Mouse (Mus musculus): ENCODE measurements around the gene Nkain2. TPM values are rescaled to one million over a fixed set of nuclear protein-coding genes. Genes with fewer than 3 reads are reported as not detected.

Nkain2 gene
- polyA plus RNA-seq, 1 experiment from 2014 or later: 0.35 TPM

- Histone ChIP-seq H3K9ac (ENCODE audit: low read length) (no peak overlapping the region), H3K4me1 (ENCODE audit: control insufficient read depth in 2 of 2, insufficient read depth in 2 of 2, low read length in 2 of 2) (no peaks in the 10 kb centered on the region), H3K4me2 (ENCODE audit: low read length) (no peak overlapping the region), H3K27me3 (ENCODE audit: control insufficient read depth, insufficient read depth, low read length) (no peaks in the 10 kb centered on the region), H3K36me3 (ENCODE audit: control insufficient read depth, insufficient read depth, low read length) (no peaks in the 10 kb centered on the region), H3K27ac (replicated peaks in 1 of 2; ENCODE audit: control insufficient read depth in 1 of 2, insufficient read depth in 1 of 2, low read depth in 2 of 2, low read length in 2 of 2) (no peak overlapping the region), H3K9me3 (ENCODE audit: control insufficient read depth, low read length) (no peaks in the 10 kb centered on the region), H3K4me3 (ENCODE audit: control insufficient read depth in 1 of 2, insufficient read depth in 1 of 2, low read depth in 1 of 2, low read length in 2 of 2) (no peak overlapping the region)
- 79% methylated on average over 2 of the region's 2 CpGs for WGBS
- no peak for ATAC-seq (ENCODE audit: insufficient number of reproducible peaks, insufficient read depth, low FRiP score, low read depth)
These were observed 478.9 kb downstream of the Nkain2 start for GRCm38 (mm10) chr10:32411331-32411730.

DNA sequence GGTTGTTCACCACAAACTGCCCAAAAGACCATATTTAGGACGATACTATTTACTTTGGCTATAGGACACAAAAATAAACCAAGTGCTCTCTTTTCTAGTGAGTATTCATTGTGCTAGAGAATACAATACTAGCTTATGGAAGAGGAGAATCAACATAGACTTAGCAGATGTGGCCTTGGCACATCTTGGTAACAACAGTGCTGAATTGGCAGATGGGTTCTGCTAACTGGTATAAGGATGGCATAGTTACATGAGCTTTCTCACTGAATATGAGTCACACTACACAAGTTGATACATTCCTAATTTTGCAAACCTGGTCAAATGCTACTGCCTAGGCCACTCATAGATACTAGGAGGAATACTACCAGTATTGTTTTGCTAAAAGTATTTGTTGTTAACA is 489.3 kb downstream of the Nkain2 start:
- WGBS: 58% methylated on average over 1 of the region's 1 CpGs

GRCm38 (mm10) chr10:32393859-32394521 is 496.3 kb downstream of the Nkain2 start:
- Histone ChIP-seq H3K4me3 (ENCODE audit: control insufficient read depth in 1 of 2, insufficient read depth in 1 of 2, low read depth in 1 of 2, low read length in 2 of 2) (no peak overlapping the region), H3K9ac (ENCODE audit: low read length) (no peak overlapping the region), H3K36me3 (ENCODE audit: control insufficient read depth, insufficient read depth, low read length) (no peaks in the 10 kb centered on the region), H3K4me2 (ENCODE audit: low read length) (no peak overlapping the region), H3K27ac (replicated peaks in 1 of 2; ENCODE audit: control insufficient read depth in 1 of 2, insufficient read depth in 1 of 2, low read depth in 2 of 2, low read length in 2 of 2) (no peak overlapping the region), H3K9me3 (ENCODE audit: control insufficient read depth, low read length) (no peaks in the 10 kb centered on the region), H3K4me1 (ENCODE audit: control insufficient read depth in 2 of 2, insufficient read depth in 2 of 2, low read length in 2 of 2) (no peaks in the 10 kb centered on the region), H3K27me3 (ENCODE audit: control insufficient read depth, insufficient read depth, low read length) (no peaks in the 10 kb centered on the region)
- 67% methylated on average over 1 of the region's 1 CpGs for WGBS
- no peak for ATAC-seq (ENCODE audit: insufficient number of reproducible peaks, insufficient read depth, low FRiP score, low read depth)

More for the DNA sequence above, 489.3 kb downstream of the Nkain2 start:
- Histone ChIP-seq H3K9ac (ENCODE audit: low read length) (no peak overlapping the region), H3K27me3 (ENCODE audit: control insufficient read depth, insufficient read depth, low read length) (no peaks in the 10 kb centered on the region), H3K27ac (replicated peaks in 1 of 2; ENCODE audit: control insufficient read depth in 1 of 2, insufficient read depth in 1 of 2, low read depth in 2 of 2, low read length in 2 of 2) (no peak overlapping the region), H3K9me3 (ENCODE audit: control insufficient read depth, low read length) (no peaks in the 10 kb centered on the region), H3K4me2 (ENCODE audit: low read length) (no peak overlapping the region), H3K4me3 (ENCODE audit: control insufficient read depth in 1 of 2, insufficient read depth in 1 of 2, low read depth in 1 of 2, low read length in 2 of 2) (no peak overlapping the region), H3K36me3 (ENCODE audit: control insufficient read depth, insufficient read depth, low read length) (no peaks in the 10 kb centered on the region), H3K4me1 (ENCODE audit: control insufficient read depth in 2 of 2, insufficient read depth in 2 of 2, low read length in 2 of 2) (no peaks in the 10 kb centered on the region)
- no peak for ATAC-seq (ENCODE audit: insufficient number of reproducible peaks, insufficient read depth, low FRiP score, low read depth)

DNA sequence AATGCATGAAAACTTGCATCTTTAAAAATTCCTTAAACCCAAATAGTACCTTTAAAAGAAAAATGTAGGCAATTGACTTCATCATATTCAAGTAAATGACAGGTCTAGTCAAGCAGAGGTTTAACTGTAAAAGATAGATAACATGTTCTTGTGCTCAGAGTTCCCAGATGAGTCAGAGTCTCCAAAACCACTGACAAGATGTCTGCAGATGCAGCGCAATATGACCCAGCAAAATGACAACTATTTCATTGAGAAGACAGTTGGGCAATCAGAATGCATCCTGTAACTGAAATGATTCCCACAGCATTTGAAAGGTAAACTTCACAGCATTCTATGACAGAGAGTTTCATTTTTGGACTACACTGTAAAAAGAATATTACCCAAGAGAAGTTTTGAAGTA is 496.9 kb downstream of the Nkain2 start:
- Histone ChIP-seq H3K27ac (replicated peaks in 1 of 2; ENCODE audit: control insufficient read depth in 1 of 2, insufficient read depth in 1 of 2, low read depth in 2 of 2, low read length in 2 of 2) (no peak overlapping the region), H3K4me3 (ENCODE audit: control insufficient read depth in 1 of 2, insufficient read depth in 1 of 2, low read depth in 1 of 2, low read length in 2 of 2) (no peak overlapping the region), H3K27me3 (ENCODE audit: control insufficient read depth, insufficient read depth, low read length) (no peaks in the 10 kb centered on the region), H3K4me1 (ENCODE audit: control insufficient read depth in 2 of 2, insufficient read depth in 2 of 2, low read length in 2 of 2) (no peaks in the 10 kb centered on the region), H3K9me3 (ENCODE audit: control insufficient read depth, low read length) (no peaks in the 10 kb centered on the region), H3K9ac (ENCODE audit: low read length) (no peak overlapping the region), H3K4me2 (ENCODE audit: low read length) (no peak overlapping the region), H3K36me3 (ENCODE audit: control insufficient read depth, insufficient read depth, low read length) (no peaks in the 10 kb centered on the region)
- 84% methylated on average over 1 of the region's 1 CpGs for WGBS
- no peak for ATAC-seq (ENCODE audit: insufficient number of reproducible peaks, insufficient read depth, low FRiP score, low read depth)

DNA sequence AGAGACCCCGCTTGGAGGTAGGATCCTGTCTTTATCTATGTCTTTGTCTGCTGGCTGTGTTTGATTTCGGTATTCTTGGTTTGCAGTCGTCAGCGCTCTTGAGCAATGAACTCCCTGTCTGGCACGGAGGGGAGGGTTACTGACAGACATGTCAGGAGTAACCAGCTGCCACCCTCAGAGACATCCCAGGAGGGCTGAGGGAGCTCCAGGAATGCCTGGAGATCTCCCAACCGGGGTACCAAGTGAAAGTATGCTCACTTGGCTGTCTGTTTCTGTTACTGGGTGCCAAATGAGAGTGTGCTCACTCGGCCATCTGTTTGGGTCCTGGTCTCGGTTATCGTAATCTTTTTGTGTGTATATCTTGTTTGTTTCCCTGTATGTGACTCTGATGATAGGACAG is 577.5 kb downstream of the Nkain2 start:
- H3K4me2 ChIP-seq (ENCODE audit: low read length): no peak overlapping the region
- no peak overlapping the region for H3K4me3 ChIP-seq (ENCODE audit: control insufficient read depth in 1 of 2, insufficient read depth in 1 of 2, low read depth in 1 of 2, low read length in 2 of 2)
- no peak overlapping the region for H3K9ac ChIP-seq (ENCODE audit: low read length)
- H3K27me3 ChIP-seq (ENCODE audit: control insufficient read depth, insufficient read depth, low read length): no peaks in the 10 kb centered on the region
- H3K9me3 ChIP-seq (ENCODE audit: control insufficient read depth, low read length): peaks cover 10% of the 10 kb centered on the region
- no peaks in the 10 kb centered on the region for H3K36me3 ChIP-seq (ENCODE audit: control insufficient read depth, insufficient read depth, low read length)
- ATAC-seq (ENCODE audit: insufficient number of reproducible peaks, insufficient read depth, low FRiP score, low read depth): no peak
- H3K27ac ChIP-seq (replicated peaks in 1 of 2; ENCODE audit: control insufficient read depth in 1 of 2, insufficient read depth in 1 of 2, low read depth in 2 of 2, low read length in 2 of 2): no peak overlapping the region
- 81% methylated on average over 9 of the region's 9 CpGs for WGBS
- H3K4me1 ChIP-seq (ENCODE audit: control insufficient read depth in 2 of 2, insufficient read depth in 2 of 2, low read length in 2 of 2): no peaks in the 10 kb centered on the region

- Histone ChIP-seq H3K4me2 (ENCODE audit: low read length) (no peak overlapping the region), H3K4me3 (ENCODE audit: control insufficient read depth in 1 of 2, insufficient read depth in 1 of 2, low read depth in 1 of 2, low read length in 2 of 2) (no peak overlapping the region), H3K4me1 (ENCODE audit: control insufficient read depth in 2 of 2, insufficient read depth in 2 of 2, low read length in 2 of 2) (no peaks in the 10 kb centered on the region), H3K9me3 (ENCODE audit: control insufficient read depth, low read length) (no peaks in the 10 kb centered on the region), H3K27me3 (ENCODE audit: control insufficient read depth, insufficient read depth, low read length) (no peaks in the 10 kb centered on the region), H3K36me3 (ENCODE audit: control insufficient read depth, insufficient read depth, low read length) (no peaks in the 10 kb centered on the region), H3K27ac (replicated peaks in 1 of 2; ENCODE audit: control insufficient read depth in 1 of 2, insufficient read depth in 1 of 2, low read depth in 2 of 2, low read length in 2 of 2) (no peak overlapping the region), H3K9ac (ENCODE audit: low read length) (no peak overlapping the region)
- no peak for ATAC-seq (ENCODE audit: insufficient number of reproducible peaks, insufficient read depth, low FRiP score, low read depth)
- 78% methylated on average over 3 of the region's 3 CpGs for WGBS
These were observed 589.2 kb downstream of the Nkain2 start for GRCm38 (mm10) chr10:32301024-32301597.

DNA sequence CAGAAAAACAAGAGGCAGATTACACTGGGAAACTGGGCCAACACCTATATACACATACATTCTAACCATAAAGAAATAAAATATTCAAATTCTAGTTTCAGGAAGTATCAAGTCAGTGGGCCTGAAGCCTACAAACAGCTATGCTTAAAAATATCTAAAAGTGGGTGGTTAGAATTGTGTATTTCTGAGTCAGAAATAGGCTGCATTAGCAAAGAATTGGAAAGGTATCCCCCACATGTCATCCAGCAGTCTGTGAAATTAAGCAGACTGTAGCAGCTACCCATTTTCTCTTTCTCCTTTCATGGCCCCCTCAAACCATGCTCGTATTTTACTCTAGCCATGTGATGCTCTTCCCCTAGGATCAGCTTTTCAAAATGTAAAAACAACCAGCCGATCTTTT is 599.8 kb downstream of the Nkain2 start:
- Histone ChIP-seq H3K27me3 (ENCODE audit: control insufficient read depth, insufficient read depth, low read length) (no peaks in the 10 kb centered on the region), H3K9ac (ENCODE audit: low read length) (no peak overlapping the region), H3K4me1 (ENCODE audit: control insufficient read depth in 2 of 2, insufficient read depth in 2 of 2, low read length in 2 of 2) (no peaks in the 10 kb centered on the region), H3K36me3 (ENCODE audit: control insufficient read depth, insufficient read depth, low read length) (no peaks in the 10 kb centered on the region), H3K4me2 (ENCODE audit: low read length) (no peak overlapping the region), H3K4me3 (ENCODE audit: control insufficient read depth in 1 of 2, insufficient read depth in 1 of 2, low read depth in 1 of 2, low read length in 2 of 2) (no peak overlapping the region), H3K9me3 (ENCODE audit: control insufficient read depth, low read length) (no peaks in the 10 kb centered on the region), H3K27ac (replicated peaks in 1 of 2; ENCODE audit: control insufficient read depth in 1 of 2, insufficient read depth in 1 of 2, low read depth in 2 of 2, low read length in 2 of 2) (no peak overlapping the region)
- ATAC-seq (ENCODE audit: insufficient number of reproducible peaks, insufficient read depth, low FRiP score, low read depth): no peak
- 67% methylated on average over 2 of the region's 2 CpGs for WGBS

- no peaks in the 10 kb centered on the region for H3K27me3 ChIP-seq (ENCODE audit: control insufficient read depth, insufficient read depth, low read length)
- no peak for ATAC-seq (ENCODE audit: insufficient number of reproducible peaks, insufficient read depth, low FRiP score, low read depth)
- WGBS: 76% methylated on average over 1 of the region's 1 CpGs
These were observed 606.6 kb downstream of the Nkain2 start for GRCm38 (mm10) chr10:32283690-32284089.

More at GRCm38 (mm10) chr10:32283690-32284089, 606.6 kb downstream of the Nkain2 start:
- H3K4me2 ChIP-seq (ENCODE audit: low read length): no peak overlapping the region
- H3K4me1 ChIP-seq (ENCODE audit: control insufficient read depth in 2 of 2, insufficient read depth in 2 of 2, low read length in 2 of 2): no peaks in the 10 kb centered on the region
- H3K27ac ChIP-seq (replicated peaks in 1 of 2; ENCODE audit: control insufficient read depth in 1 of 2, insufficient read depth in 1 of 2, low read depth in 2 of 2, low read length in 2 of 2): no peak overlapping the region
- no peak overlapping the region for H3K4me3 ChIP-seq (ENCODE audit: control insufficient read depth in 1 of 2, insufficient read depth in 1 of 2, low read depth in 1 of 2, low read length in 2 of 2)
- H3K9ac ChIP-seq (ENCODE audit: low read length): no peak overlapping the region
- no peaks in the 10 kb centered on the region for H3K9me3 ChIP-seq (ENCODE audit: control insufficient read depth, low read length)
- no peaks in the 10 kb centered on the region for H3K36me3 ChIP-seq (ENCODE audit: control insufficient read depth, insufficient read depth, low read length)
